Mouse (Mus musculus) midbrain, embryonic 12.5 days (tissue): ENCODE data around the gene Dusp7. TPM values are rescaled to one million over a fixed set of nuclear protein-coding genes. Genes with fewer than 3 reads are reported as not detected.

Experiments
- ATAC-seq: fragments of 200-750 bp; cut with Nextera tagmentation; 2 replicates; pipeline ENCODE4 v1.8.0; 2017; ENCODE audit warnings: low read depth, moderate TSS enrichment, moderate library complexity; ENCODE audit not compliant: low FRiP score
- H3K27ac ChIP-seq: fragments of 300-500 bp; sonication (generic); replicated peaks from 2 replicates; pipeline ENCODE4 v1.5.1; 2016; ENCODE audit warnings: mild to moderate bottlenecking
- H3K27me3 ChIP-seq: fragments of 300-500 bp; sonication (generic); 2 replicates; pipeline ENCODE4 v1.6.1; 2016; ENCODE audit warnings: mild to moderate bottlenecking
- H3K36me3 ChIP-seq: fragments of 300-500 bp; sonication (generic); 2 replicates; pipeline ENCODE4 v1.6.1; 2016
- H3K4me1 ChIP-seq: fragments of 300-500 bp; sonication (generic); 2 replicates; pipeline ENCODE4 v1.6.1; 2016
- H3K4me2 ChIP-seq: fragments of 300-500 bp; sonication (generic); replicated peaks from 2 replicates; pipeline ENCODE4 v1.6.1; 2016; ENCODE audit warnings: mild to moderate bottlenecking, moderate library complexity
- H3K4me3 ChIP-seq: fragments of 300-500 bp; sonication (generic); 2 replicates; pipeline ENCODE4 v1.5.1; 2016; ENCODE audit warnings: mild to moderate bottlenecking
- H3K9ac ChIP-seq: fragments of 300-500 bp; sonication (generic); replicated peaks from 2 replicates; pipeline ENCODE4 v1.6.1; 2016; ENCODE audit warnings: mild to moderate bottlenecking, moderate library complexity
- H3K9me3 ChIP-seq: fragments of 300-500 bp; sonication (generic); 2 replicates; pipeline ENCODE4 v1.6.1; 2016; ENCODE audit warnings: mild to moderate bottlenecking
- WGBS: fragments of 180-500 bp; shearing (Covaris S2); methylation state at CpG from one replicate; pipeline ENCODE4 v1.1.7; 2016; 5-methylcytosine and 5-hydroxymethylcytosine counted together
- polyA plus RNA-seq: library from polyadenylated mRNA; unstranded; fragments of >200 nt; fragmentation: Nextera tagmentation; extraction: Ambion mirVana; gene quantifications from 2 replicates; pipeline ENCODE4 v1.2.1, GENCODE M21; 2016

Gene Dusp7
- polyA plus RNA-seq, 1 experiment from 2014 or later = 14.5 TPM

GRCm38 (mm10) chr9:106370620-106371383 is 2.4 kb downstream of the Dusp7 start:
- peak overlapping the region; percentile 89 for H3K4me2 ChIP-seq
- peak overlapping the region; percentile 83 for H3K4me3 ChIP-seq
- peaks cover 10% of the 10 kb centered on the region for H3K27me3 ChIP-seq
- no peak overlapping the region; the same call in 1 of the 2 replicates for H3K9ac ChIP-seq
- 89% methylated on average over 30 of the region's 30 CpGs for WGBS
- H3K36me3 ChIP-seq = peaks cover 36% of the 10 kb centered on the region
- no peaks in the 10 kb centered on the region for H3K9me3 ChIP-seq
- H3K27ac ChIP-seq = no peak overlapping the region
- no peak for ATAC-seq
- peaks cover 43% of the 10 kb centered on the region for H3K4me1 ChIP-seq

- Histone ChIP-seq H3K27ac (no peak overlapping the region), H3K4me3 (peak overlapping the region; percentile 10; the same call in 1 of the 2 replicates), H3K9me3 (no peaks in the 10 kb centered on the region), H3K27me3 (peaks cover 5% of the 10 kb centered on the region), H3K9ac (peak overlapping the region; percentile 37; the same call in 1 of the 2 replicates), H3K36me3 (peaks cover 37% of the 10 kb centered on the region), H3K4me2 (peak overlapping the region; percentile 89), H3K4me1 (peaks cover 43% of the 10 kb centered on the region)
- 81% methylated on average over 6 of the region's 6 CpGs for WGBS
- ATAC-seq = no peak
Observed at GRCm38 (mm10) chr9:106371384-106371671, 2.9 kb downstream of the Dusp7 start.

- Histone ChIP-seq H3K9ac (peak overlapping the region; percentile 37; the same call in 1 of the 2 replicates), H3K27me3 (0 out of 2 replicates have a peak, but pooled peaks cover under 1% of the 10 kb centered on the region), H3K4me1 (peaks cover 41% of the 10 kb centered on the region), H3K9me3 (no peaks in the 10 kb centered on the region), H3K36me3 (peaks cover 38% of the 10 kb centered on the region), H3K4me2 (peak overlapping the region; percentile 89), H3K4me3 (0 out of 2 replicates have a peak overlapping the region, but pooled peaks have one; percentile 10), H3K27ac (no peak overlapping the region)
- ATAC-seq = no peak
- 41% methylated on average over 6 of the region's 6 CpGs for WGBS
Observed at GRCm38 (mm10) chr9:106371776-106372175, 3.3 kb downstream of the Dusp7 start.

GRCm38 (mm10) chr9:106372431-106373412 is 4.3 kb downstream of the Dusp7 start:
- H3K4me1 ChIP-seq = peaks cover 34% of the 10 kb centered on the region
- peak overlapping the region; percentile 37; the same call in 1 of the 2 replicates for H3K9ac ChIP-seq
- no peak overlapping the region for H3K4me2 ChIP-seq
- H3K9me3 ChIP-seq = no peaks in the 10 kb centered on the region
- no peak for ATAC-seq
- H3K36me3 ChIP-seq = peaks cover 46% of the 10 kb centered on the region
- no peaks in the 10 kb centered on the region for H3K27me3 ChIP-seq
- WGBS = 93% methylated on average over 11 of the region's 11 CpGs
- no peak overlapping the region for H3K27ac ChIP-seq
- no peak overlapping the region for H3K4me3 ChIP-seq

GRCm38 (mm10) chr9:106373973-106374372 is 5.5 kb downstream of the Dusp7 start:
- Histone ChIP-seq H3K9ac (no peak overlapping the region), H3K27ac (no peak overlapping the region), H3K36me3 (peaks cover 46% of the 10 kb centered on the region), H3K4me2 (no peak overlapping the region), H3K9me3 (no peaks in the 10 kb centered on the region), H3K4me1 (peaks cover 33% of the 10 kb centered on the region), H3K4me3 (no peak overlapping the region), H3K27me3 (no peaks in the 10 kb centered on the region)
- WGBS = 85% methylated on average over 7 of the region's 7 CpGs
- no peak for ATAC-seq

GRCm38 (mm10) chr9:106377247-106377646 is 8.8 kb downstream of the Dusp7 start:
- no peak for ATAC-seq

GRCm38 (mm10) chr9:106378045-106378444 is 9.6 kb downstream of the Dusp7 start:
- H3K4me1 ChIP-seq = peaks cover 5% of the 10 kb centered on the region; the same call in 1 of the 2 replicates
- no peak for ATAC-seq
- no peak overlapping the region for H3K27ac ChIP-seq
- H3K4me3 ChIP-seq = no peak overlapping the region
- H3K9ac ChIP-seq = no peak overlapping the region
- peaks cover 29% of the 10 kb centered on the region for H3K36me3 ChIP-seq
- H3K9me3 ChIP-seq = no peaks in the 10 kb centered on the region
- no peak overlapping the region for H3K4me2 ChIP-seq
- H3K27me3 ChIP-seq = no peaks in the 10 kb centered on the region
- 81% methylated on average over 3 of the region's 3 CpGs for WGBS

More at GRCm38 (mm10) chr9:106377247-106377646, 8.8 kb downstream of the Dusp7 start:
- no peak overlapping the region for H3K9ac ChIP-seq
- H3K4me2 ChIP-seq = no peak overlapping the region
- no peaks in the 10 kb centered on the region for H3K27me3 ChIP-seq
- H3K4me1 ChIP-seq = peaks cover 3% of the 10 kb centered on the region; the same call in 1 of the 2 replicates
- no peak overlapping the region for H3K27ac ChIP-seq
- no peaks in the 10 kb centered on the region for H3K9me3 ChIP-seq
- H3K36me3 ChIP-seq = peaks cover 37% of the 10 kb centered on the region
- WGBS = 95% methylated on average over 8 of the region's 8 CpGs
- H3K4me3 ChIP-seq = no peak overlapping the region

GRCm38 (mm10) chr9:106378753-106379152 is 10.3 kb downstream of the Dusp7 start:
- peaks cover 22% of the 10 kb centered on the region for H3K36me3 ChIP-seq
- no peaks in the 10 kb centered on the region for H3K9me3 ChIP-seq
- WGBS = 80% methylated on average over 9 of the region's 9 CpGs
- no peaks in the 10 kb centered on the region for H3K27me3 ChIP-seq
- no peak overlapping the region for H3K9ac ChIP-seq
- no peak overlapping the region for H3K27ac ChIP-seq
- ATAC-seq = no peak
- H3K4me1 ChIP-seq = peaks cover 12% of the 10 kb centered on the region
- no peak overlapping the region for H3K4me3 ChIP-seq
- H3K4me2 ChIP-seq = no peak overlapping the region

- WGBS = 88% methylated on average over 12 of the region's 12 CpGs
Observed at GRCm38 (mm10) chr9:106386181-106386864, 17.9 kb downstream of the Dusp7 start.

GRCm38 (mm10) chr9:106392828-106393527 is 24.5 kb downstream of the Dusp7 start:
- Histone ChIP-seq H3K4me3 (no peak overlapping the region), H3K4me2 (no peak overlapping the region), H3K9me3 (no peaks in the 10 kb centered on the region), H3K36me3 (no peaks in the 10 kb centered on the region), H3K27ac (no peak overlapping the region), H3K9ac (no peak overlapping the region), H3K27me3 (no peaks in the 10 kb centered on the region), H3K4me1 (peaks cover 23% of the 10 kb centered on the region)
- no peak for ATAC-seq
- WGBS = 83% methylated on average over 11 of the region's 11 CpGs

More at GRCm38 (mm10) chr9:106386181-106386864, 17.9 kb downstream of the Dusp7 start:
- Histone ChIP-seq H3K27me3 (no peaks in the 10 kb centered on the region), H3K4me1 (peaks cover 29% of the 10 kb centered on the region), H3K36me3 (no peaks in the 10 kb centered on the region), H3K4me2 (no peak overlapping the region), H3K9me3 (no peaks in the 10 kb centered on the region), H3K27ac (no peak overlapping the region), H3K9ac (no peak overlapping the region), H3K4me3 (no peak overlapping the region)
- ATAC-seq = no peak

- Histone ChIP-seq H3K4me3 (no peak overlapping the region), H3K27ac (no peak overlapping the region), H3K36me3 (no peaks in the 10 kb centered on the region), H3K9me3 (no peaks in the 10 kb centered on the region), H3K4me1 (peaks cover 23% of the 10 kb centered on the region), H3K27me3 (no peaks in the 10 kb centered on the region), H3K9ac (no peak overlapping the region), H3K4me2 (no peak overlapping the region)
- 89% methylated on average over 8 of the region's 8 CpGs for WGBS
- no peak for ATAC-seq
Observed at GRCm38 (mm10) chr9:106393548-106393947, 25.1 kb downstream of the Dusp7 start.
